Mouse (Mus musculus) ovary, postnatal 14 days (tissue): ENCODE results near the gene Hoxc13.

Source experiments
- DNase-seq: peaks from one replicate; pipeline ENCODE4 v3.0.0; 2022; ENCODE audit warnings: low spot score

Hoxc13 gene

GRCm38 (mm10) chr15:102921053-102922011 lies at the start of gene Hoxc13:
Gene Hoxc13, plus strand, starts transcription at chr15:102921103.
- no peak for DNase-seq

GRCm38 (mm10) chr15:102885803-102886202 lies 35.1 kb upstream of the Hoxc13 start:
- DNase-seq = no peak

DNA sequence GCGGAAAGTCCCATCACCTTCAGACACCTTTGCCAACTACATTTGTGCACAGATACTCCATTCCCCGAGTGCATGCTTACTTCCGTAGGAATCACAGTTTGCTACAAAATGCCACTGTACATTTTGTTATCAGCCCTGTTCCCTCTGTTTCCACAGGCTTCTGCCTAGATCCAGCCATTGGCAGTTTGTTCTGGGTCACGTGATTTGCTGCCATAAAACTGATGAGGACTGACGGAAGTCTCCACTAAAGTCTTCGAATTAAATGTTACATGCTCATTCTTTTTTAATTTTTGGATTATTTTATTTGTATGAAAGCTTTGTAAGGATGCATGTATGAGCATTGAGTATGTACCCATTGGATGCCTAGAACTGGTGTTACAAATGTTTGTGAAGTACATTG lies 25.8 kb upstream of the Hoxc13 start:
- DNase-seq = no peak

DNA sequence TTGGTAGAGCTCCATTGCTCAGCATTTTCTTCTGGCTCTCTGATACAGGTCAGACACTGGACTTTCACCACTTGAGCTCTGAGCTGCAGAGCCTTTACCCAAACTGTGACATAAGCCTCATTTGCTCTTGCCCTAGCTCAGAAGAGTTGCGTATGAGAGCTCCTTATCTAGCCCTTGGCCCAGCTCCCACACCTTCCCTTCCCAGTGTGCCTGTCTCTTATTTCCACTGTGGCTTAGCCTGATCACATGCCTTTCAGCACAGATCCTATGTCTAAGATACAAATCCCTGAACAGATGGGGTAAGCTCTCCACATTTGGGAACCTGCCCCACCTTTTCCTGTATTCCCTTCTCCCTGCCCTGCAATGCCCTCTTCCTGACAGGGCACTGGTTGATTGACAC lies 16.0 kb upstream of the Hoxc13 start:
- DNase-seq = no peak

DNA sequence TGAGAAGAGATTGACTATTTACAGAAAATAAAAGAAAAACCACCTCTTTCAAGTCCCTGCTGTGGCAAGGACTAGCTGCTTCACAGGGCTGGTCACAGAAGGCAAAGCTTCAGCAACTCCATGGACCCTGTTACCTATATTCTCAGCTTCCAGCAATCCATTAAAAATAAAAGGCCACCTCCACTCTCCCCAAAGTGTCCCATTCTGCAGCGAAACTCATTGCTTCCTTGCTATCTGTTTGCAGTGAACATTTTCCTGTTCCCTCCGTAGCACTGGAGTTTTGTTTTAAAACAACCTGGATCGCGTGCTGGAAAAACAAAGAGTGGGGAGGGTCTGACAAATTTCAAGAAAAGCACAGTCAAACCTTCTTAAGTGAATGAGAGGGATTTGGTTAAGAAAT lies 11.4 kb upstream of the Hoxc13 start:
- no peak for DNase-seq

DNA sequence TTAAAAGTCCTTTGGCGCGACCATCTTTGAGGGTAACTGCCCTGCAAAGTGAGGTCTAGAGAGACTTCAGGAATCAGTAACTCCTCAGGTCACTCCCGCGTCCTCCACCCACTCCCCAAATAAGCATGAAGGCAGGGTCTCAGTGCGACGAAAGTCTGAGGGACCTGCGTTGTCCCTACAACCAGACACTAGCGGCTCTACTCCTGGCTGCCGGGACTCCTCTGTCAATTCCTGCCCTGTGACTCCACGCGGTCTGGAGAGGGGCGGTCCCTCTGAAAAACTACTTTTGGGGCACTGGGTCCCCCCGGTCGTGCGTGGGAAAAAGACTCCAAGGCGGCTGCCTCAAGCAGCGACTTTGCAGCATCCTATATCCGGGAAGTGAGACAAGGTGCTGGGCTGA lies 10.9 kb upstream of the Hoxc13 start:
- DNase-seq = no peak

- no peak for DNase-seq
Observed at GRCm38 (mm10) chr15:102910496-102911095, 10.3 kb upstream of the Hoxc13 start.

GRCm38 (mm10) chr15:102913038-102913585 lies 7.8 kb upstream of the Hoxc13 start:
- DNase-seq = no peak

GRCm38 (mm10) chr15:102917972-102918572 lies 2.8 kb upstream of the Hoxc13 start:
- DNase-seq = no peak

DNA sequence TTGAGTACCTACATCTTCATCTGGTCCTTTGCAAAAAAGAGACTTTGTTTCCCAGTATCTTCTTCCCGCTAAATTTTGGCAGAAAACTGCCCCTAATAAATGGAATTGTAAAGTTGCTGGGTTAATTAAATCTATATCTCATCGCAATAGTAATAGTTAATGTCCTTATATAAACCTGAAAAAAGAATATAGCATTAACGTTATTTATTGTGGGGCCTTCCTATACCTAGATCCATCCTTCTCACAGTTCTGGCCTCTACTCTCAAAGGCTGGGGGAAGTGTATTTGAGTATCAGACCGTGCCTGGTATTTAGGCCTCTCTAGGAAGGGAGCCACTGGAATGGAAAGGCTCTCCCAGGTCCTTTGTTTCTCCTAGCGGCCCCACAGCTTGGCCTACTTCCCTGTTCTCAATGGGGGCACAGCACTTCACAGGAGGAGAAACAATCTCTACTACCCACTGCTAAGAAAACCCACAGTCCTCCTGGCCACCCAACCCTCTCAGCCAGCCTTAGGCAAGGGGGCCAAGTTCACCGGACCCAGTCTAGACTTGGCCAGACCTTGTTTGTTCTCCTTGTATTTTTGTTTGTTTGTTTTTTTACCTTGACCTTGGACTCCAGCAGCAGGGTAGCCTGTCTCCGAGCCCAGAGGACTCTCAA lies 2.2 kb upstream of the Hoxc13 start:
- no peak for DNase-seq

- DNase-seq = no peak
Observed at GRCm38 (mm10) chr15:102919336-102920180, 1.3 kb upstream of the Hoxc13 start.

DNA sequence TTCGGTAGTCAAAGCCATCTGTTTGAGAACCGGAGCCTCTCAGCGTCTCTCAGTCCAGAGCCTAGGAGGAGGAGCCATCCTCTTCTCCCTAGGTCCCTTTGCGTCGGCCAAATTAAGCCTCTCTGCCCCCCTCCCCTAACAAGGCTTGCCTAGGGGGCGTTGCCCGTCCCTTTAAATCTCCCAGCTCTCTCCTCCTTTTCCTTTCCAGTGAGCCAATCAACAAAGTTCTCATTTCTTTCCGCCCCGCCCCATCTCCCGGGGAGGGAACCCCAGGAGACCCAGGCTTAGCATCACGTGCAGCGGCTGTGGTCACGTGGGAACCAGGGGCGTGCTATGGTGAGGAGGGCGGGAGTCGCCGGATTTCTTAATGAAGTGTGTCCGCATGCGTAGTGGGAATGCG lies 284 bp upstream of the Hoxc13 start:
- DNase-seq = no peak

DNA sequence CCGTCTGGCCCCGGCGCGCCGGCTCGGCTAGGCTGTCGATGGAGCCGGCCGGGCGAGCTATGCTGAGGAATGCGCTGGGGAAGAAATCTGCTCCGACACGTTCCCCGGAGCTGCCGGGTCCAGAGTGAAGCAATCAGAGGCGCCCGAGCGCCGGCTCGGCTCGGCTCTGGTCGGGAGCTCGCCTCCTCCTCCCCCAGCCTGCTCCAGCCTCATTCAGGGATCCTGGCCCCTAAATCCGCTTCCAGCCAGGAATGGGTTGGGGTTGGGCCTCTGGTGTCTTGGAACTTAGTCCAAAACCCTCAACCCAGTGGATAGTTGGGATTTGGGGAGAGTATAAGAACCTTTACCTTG lies 1.1 kb downstream of the Hoxc13 start:
- no peak for DNase-seq

DNA sequence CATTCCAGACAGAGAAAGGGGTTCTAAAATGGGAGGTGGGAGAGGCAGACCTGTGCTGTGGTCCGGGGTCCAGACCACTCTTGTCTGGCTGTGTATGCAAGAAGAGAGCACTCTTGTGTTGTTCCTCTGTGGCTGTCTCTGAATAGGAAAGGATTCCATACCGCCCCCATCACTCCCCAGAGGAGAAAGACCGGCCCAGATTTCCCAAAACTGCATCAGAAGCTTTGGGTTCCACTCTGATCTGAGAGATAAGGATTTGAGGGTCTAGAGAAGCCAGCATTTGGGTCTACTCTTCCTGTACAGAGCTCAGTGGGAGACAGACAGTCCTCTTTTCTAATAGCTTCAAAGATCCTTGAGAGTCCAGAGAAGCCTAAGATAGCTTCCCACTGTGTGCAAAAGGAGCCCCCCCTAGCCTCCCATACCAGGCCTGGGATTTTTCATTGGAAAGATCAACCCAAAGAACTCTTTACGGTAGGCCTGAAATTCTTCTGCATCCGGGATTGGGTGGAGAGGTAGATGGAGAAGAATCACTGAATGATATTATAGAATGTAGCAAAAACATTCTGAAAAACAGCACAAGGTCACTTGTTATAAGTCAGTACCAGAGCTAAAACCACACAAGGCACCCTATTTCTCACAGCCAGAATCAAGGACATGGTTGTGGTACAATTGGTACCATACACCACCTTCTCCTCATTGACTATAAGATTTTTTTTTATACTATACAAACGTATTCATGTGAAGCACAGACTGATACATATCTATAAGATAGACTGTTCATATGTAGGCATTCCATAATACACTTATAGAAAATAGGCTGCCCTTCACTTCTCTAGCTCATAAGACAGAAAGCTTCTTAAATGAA lies 2.0 kb downstream of the Hoxc13 start:
- no peak for DNase-seq

DNA sequence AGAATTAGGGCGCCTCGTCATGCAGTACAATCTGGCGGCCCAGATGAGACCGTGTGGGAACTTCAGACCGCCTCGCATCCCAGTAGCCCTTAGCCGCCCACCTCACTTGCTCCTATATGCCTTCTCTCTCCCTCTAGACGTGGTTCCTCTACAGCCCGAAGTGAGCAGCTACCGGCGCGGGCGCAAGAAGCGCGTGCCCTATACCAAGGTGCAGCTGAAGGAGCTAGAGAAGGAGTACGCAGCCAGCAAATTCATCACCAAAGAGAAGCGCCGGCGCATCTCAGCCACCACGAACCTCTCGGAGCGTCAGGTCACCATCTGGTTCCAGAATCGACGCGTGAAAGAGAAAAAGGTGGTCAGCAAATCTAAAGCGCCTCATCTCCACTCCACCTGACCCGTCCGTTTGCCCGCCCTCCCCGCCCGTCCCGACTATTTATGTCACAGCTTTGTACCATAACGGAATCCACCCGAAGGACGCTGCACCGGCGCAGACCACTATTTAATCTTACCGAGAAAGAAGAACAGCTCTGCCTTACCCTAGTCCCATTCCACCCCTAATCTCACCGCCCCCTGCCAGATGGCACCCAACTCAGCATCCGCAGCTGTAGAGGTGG lies 6.2 kb downstream of the Hoxc13 start:
- DNase-seq = no peak

DNA sequence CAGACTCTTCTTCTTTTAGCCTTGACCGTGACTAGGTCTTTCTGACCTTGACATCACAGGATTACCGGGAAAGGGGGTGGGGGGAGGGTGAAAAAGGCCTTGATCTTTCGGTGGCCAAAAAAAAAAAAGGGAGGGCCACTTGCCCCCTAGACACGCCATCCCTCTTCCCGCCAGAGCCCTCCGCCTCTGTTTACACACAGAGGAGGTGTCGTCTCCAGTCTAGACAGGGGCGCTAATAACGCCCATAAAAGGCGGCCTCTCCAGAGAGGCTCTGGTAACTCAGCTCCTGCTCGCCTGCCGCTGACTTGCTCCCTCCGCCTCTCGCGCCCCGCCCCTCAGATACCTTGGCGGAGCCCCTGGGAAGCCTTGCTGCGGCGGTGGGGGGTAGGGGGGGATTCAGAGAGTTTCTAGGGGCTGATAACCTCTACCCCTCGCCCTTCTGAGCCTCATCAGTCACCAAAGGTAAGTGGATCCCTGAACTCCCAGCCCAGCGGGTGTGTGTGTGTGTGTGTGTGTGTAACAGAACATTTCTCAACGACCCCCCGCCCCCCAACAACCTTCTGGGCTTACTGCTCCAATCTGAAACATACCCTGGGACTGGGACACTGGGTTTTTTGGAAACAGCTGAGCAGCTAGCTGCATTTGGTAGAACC lies 10.9 kb downstream of the Hoxc13 start:
- no peak for DNase-seq

DNA sequence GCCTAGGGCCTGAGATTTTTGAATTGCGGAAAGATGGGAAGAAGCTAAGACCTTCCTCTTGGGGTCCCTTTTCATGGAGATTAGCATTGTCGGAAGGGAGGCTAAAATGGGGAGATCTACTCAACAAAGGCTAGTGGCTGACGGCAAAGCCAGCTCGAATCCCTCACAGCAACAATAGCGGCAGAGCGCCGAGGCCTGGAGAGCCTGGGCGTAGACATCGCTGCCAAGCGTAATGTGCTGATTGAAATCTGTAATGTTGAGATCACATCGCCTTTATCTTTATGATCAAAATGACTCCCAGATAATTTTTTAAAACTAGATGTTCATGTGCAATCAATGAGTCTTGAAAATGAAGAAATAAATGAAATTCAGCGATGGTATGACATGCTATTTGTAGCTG lies 13.5 kb downstream of the Hoxc13 start:
- no peak for DNase-seq

DNA sequence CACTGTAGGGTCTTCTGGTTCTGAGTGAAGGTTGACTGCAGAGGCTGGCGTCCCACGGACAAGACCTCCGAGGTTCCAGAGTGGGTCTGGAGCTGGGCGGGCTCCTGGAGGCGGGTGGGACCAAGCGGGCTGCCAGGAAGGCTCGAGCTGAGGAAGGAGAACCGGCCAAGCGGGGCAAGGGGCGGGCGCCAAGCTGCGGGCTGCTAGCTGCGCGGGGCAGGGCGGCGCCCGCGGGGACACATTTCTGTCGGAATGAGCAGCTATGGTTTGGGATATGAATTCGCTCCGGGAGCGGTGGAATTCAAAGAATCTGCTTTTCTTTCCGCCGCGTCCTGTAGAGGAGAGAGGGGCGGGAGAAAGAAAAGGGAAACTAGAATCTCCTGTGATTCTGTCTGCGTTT lies 14.0 kb downstream of the Hoxc13 start:
- DNase-seq = no peak

DNA sequence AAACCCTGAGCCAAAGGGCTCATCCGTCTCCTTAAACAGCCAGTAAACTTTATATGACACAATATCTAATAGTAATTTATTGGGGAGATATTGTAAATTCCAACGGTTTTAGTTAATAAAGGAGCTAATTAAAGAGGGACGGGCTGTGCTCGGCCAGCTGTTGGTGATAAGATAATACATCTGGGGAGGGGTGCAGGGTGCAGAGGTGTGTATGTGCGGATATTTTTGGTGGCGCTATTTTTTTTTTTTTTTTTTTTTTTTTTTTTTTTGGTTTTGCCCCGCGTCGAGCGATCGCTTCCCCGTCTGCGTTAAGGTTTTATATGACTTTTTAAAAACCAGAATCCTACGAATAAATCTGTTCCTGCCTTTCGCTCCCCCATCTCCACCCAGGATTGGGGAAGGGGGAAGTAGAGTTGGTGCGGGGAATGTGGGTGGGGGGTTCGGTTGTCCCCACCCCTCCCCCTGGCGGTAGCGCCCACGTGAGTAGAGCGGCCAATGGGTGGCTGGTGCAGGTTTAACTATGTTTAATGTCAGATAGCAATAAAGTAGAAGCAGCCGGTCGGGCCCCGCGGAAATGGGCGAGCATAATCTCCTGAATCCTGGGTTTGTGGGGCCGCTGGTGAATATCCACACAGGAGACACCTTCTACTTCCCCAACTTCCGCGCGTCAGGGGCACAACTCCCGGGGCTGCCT lies 15.5 kb downstream of the Hoxc13 start, which contains the start of gene Hoxc12:
Gene Hoxc12, plus strand, starts transcription at position 479 of the 694 bp plus-strand sequence.
- DNase-seq = no peak
